Mouse (Mus musculus): Measurements from ENCODE around the gene Chl1.

- TF ChIP-seq CTCF (IDR thresholded peaks at IDR 0.05; ENCODE audit: borderline replicate concordance, extremely low read depth, insufficient read depth, insufficient read length) (no peak), POLR2A (IDR thresholded peaks at IDR 0.05; ENCODE audit: borderline replicate concordance, extremely low read depth, insufficient read depth, insufficient read length, poor library complexity, severe bottlenecking) (no peak)
These were observed 280.8 kb downstream of the Chl1 start for GRCm38 (mm10) chr6:103791077-103791632.

Measured in brain, embryonic 14.5 days (tissue).